Mouse (Mus musculus): ENCODE data around the gene Rfng. TPM values are rescaled to one million over a fixed set of nuclear protein-coding genes. Genes with fewer than 3 reads are reported as not detected.

Gene Rfng
- 118 and 127 TPM in 2 replicates for polyA plus RNA-seq (2012; rRNA removed)

GRCm38 (mm10) chr11:120784064-120784791, at the start of gene Rfng, which contains the start of gene Gps1:
Rfng (minus strand) TSS chr11:120784207.
Gps1 (plus strand) TSS chr11:120784272.

GRCm38 (mm10) chr11:120823956-120824786, 40.2 kb upstream of the Rfng start, which contains the start of gene Fasn:
Fasn (minus strand) TSS chr11:120824547.

GRCm38 (mm10) chr11:120795756-120796613, 12.0 kb upstream of the Rfng start, which contains the start of gene Dus1l:
Dus1l (minus strand) TSS chr11:120796403.

GRCm38 (mm10) chr11:120762672-120763041, 21.4 kb downstream of the Rfng start, which contains the start of gene Hmga1b:
Hmga1b (plus strand) TSS chr11:120762794.

GRCm38 (mm10) chr11:120731858-120732680, 51.9 kb downstream of the Rfng start, which contains the start of gene Cbr2:
Cbr2 (minus strand) TSS chr11:120732114.

Other genes starting within 250 kb of the Rfng start
- gene Mcrip1, start 234.5 kb downstream of the Rfng start, polyA plus RNA-seq (2012; rRNA removed): 192 and 196 TPM in 2 replicates
- gene Ppp1r27, start 233.1 kb downstream of the Rfng start, polyA plus RNA-seq (2012; rRNA removed): 1.1 TPM in 1 of 2 replicates, not detected in the other
- gene P4hb, start 211.0 kb downstream of the Rfng start, polyA plus RNA-seq (2012; rRNA removed): 153 and 156 TPM in 2 replicates
- 443 and 473 TPM in 2 replicates for gene Arhgdia, start 202.6 kb downstream of the Rfng start, polyA plus RNA-seq (2012; rRNA removed)
- 83.1 and 83.5 TPM in 2 replicates for gene Alyref, start 185.8 kb downstream of the Rfng start, polyA plus RNA-seq (2012; rRNA removed)
- 185 and 196 TPM in 2 replicates for gene Anapc11, start 185.8 kb downstream of the Rfng start, polyA plus RNA-seq (2012; rRNA removed)
- 0.22 and 0.57 TPM in 2 replicates for gene Npb, start 175.7 kb downstream of the Rfng start, polyA plus RNA-seq (2012; rRNA removed)
- 286 and 294 TPM in 2 replicates for gene Pcyt2, start 166.3 kb downstream of the Rfng start, polyA plus RNA-seq (2012; rRNA removed)
- 67.4 and 67.5 TPM in 2 replicates for gene Sirt7, start 159.0 kb downstream of the Rfng start, polyA plus RNA-seq (2012; rRNA removed)
- gene Mafg, start 150.6 kb downstream of the Rfng start, polyA plus RNA-seq (2012; rRNA removed): 69.7 and 75.8 TPM in 2 replicates
- 19.2 and 19.8 TPM in 2 replicates for gene Pycr1, start 140.4 kb downstream of the Rfng start, polyA plus RNA-seq (2012; rRNA removed)
- gene Myadml2, start 136.0 kb downstream of the Rfng start, polyA plus RNA-seq (2012; rRNA removed): 0.63 and 0.74 TPM in 2 replicates
- gene Notum, start 123.0 kb downstream of the Rfng start, polyA plus RNA-seq (2012; rRNA removed): 7.3 and 7.5 TPM in 2 replicates
- 70.1 and 71.8 TPM in 2 replicates for gene Aspscr1, start 111.2 kb downstream of the Rfng start, polyA plus RNA-seq (2012; rRNA removed)
- gene Cenpx, start 70.5 kb downstream of the Rfng start, polyA plus RNA-seq (2012; rRNA removed): 56.6 and 60.2 TPM in 2 replicates
- 144 TPM in 2 replicates for gene Lrrc45, start 70.3 kb downstream of the Rfng start, polyA plus RNA-seq (2012; rRNA removed)
- gene Rac3, start 62.7 kb downstream of the Rfng start, polyA plus RNA-seq (2012; rRNA removed): 858 and 954 TPM in 2 replicates
- 6.9 and 7.2 TPM in 2 replicates for gene Dcxr, start 56.9 kb downstream of the Rfng start, polyA plus RNA-seq (2012; rRNA removed)
- 2.5 and 4.2 TPM in 2 replicates for gene Cbr2, start 52.1 kb downstream of the Rfng start, polyA plus RNA-seq (2012; rRNA removed)
- 0.82 and 1.0 TPM in 2 replicates for gene Hmga1b, start 21.4 kb downstream of the Rfng start, polyA plus RNA-seq (2012; rRNA removed)
- 294 and 308 TPM in 2 replicates for gene Gps1, start 65 bp upstream of the Rfng start, polyA plus RNA-seq (2012; rRNA removed)
- gene Dus1l, start 12.2 kb upstream of the Rfng start, polyA plus RNA-seq (2012; rRNA removed): 38.1 and 38.2 TPM in 2 replicates
- 281 and 338 TPM in 2 replicates for gene Fasn, start 40.3 kb upstream of the Rfng start, polyA plus RNA-seq (2012; rRNA removed)
- gene Ccdc57, start 148.7 kb upstream of the Rfng start, polyA plus RNA-seq (2012; rRNA removed): 9.6 and 10.4 TPM in 2 replicates
- 8.9 and 9.1 TPM in 2 replicates for gene Slc16a3, start 164.3 kb upstream of the Rfng start, polyA plus RNA-seq (2012; rRNA removed)
- 158 and 162 TPM in 2 replicates for gene Csnk1d, start 207.1 kb upstream of the Rfng start, polyA plus RNA-seq (2012; rRNA removed)

Measured in central nervous system, embryonic 18 days (tissue).